Mouse (Mus musculus): ENCODE measurements around the gene Ptpa.

DNA sequence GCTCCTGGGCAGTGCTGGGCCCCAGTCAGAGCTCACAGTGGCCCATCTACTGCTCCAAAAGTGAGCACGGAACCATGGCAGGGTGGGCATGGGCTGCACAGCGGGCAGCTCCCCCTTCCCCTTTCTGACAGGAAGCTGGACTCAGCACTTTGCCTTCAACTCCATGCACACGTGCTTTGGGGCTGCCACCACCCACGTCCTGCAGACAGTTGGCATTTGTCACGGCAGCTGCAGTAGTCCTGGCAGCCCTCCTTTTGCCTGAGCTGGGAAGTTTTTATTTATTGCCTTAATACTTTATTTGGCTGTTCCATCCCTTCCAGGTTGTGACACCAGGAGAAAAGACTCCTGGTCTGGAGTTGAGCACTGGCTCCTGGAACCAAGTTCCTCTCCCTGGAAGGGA, 31.0 kb upstream of the Ptpa start:
- TF ChIP-seq CTCF (IDR thresholded peaks at IDR 0.05; ENCODE audit: extremely low read depth, insufficient read depth, low read length), result no peak
- TF ChIP-seq POLR2A (IDR thresholded peaks at IDR 0.05; ENCODE audit: extremely low read depth, insufficient read depth, low read length), result no peak
